Mouse (Mus musculus) spleen, adult 2 months (tissue): ENCODE measurements around the gene Lhcgr. TPM values are rescaled to one million over a fixed set of nuclear protein-coding genes. Genes with fewer than 3 reads are reported as not detected.
A peak's percentile ranks its signal among the peaks of the same experiment; 100 is the strongest.

Experiments
- DNase-seq, 2 experiments: peaks; one replicate each; pipeline versions ENCODE4 v3.0.0 to v3.0.0-alpha.2; 2012 to 2021; ENCODE audit warnings: low spot score in 2 of 2, low read depth in 1 of 2
- H3K27ac ChIP-seq: fragments of 200-500 bp; 2 replicates; pipeline ENCODE4 v1.5.1; 2012; ENCODE audit warnings: low read length, inconsistent platforms; ENCODE audit not compliant: insufficient read depth
- H3K27me3 ChIP-seq: fragments of 200-500 bp; 2 replicates; pipeline ENCODE4 v1.6.1; 2012; ENCODE audit warnings: mild to moderate bottlenecking, moderate library complexity, low read length, inconsistent platforms; ENCODE audit not compliant: control insufficient read depth, insufficient read depth
- H3K36me3 ChIP-seq: fragments of 200-500 bp; 2 replicates; pipeline ENCODE4 v1.6.1; 2012; ENCODE audit warnings: mild to moderate bottlenecking, low read length, inconsistent platforms; ENCODE audit not compliant: control insufficient read depth, insufficient read depth
- H3K4me1 ChIP-seq: fragments of 200-500 bp; 2 replicates; pipeline ENCODE4 v1.6.1; 2011; ENCODE audit warnings: inconsistent platforms; ENCODE audit not compliant: control insufficient read depth, insufficient read depth, insufficient read length
- H3K4me3 ChIP-seq: fragments of 200-500 bp; 2 replicates; pipeline ENCODE4 v1.5.1; 2011; ENCODE audit warnings: mild to moderate bottlenecking, inconsistent platforms; ENCODE audit not compliant: insufficient read depth, insufficient read length; ENCODE audit errors: extremely low read depth
- CTCF ChIP-seq: fragments of 200-500 bp; IDR thresholded peaks from 2 replicates; pipeline ENCODE4 v1.5.1; 2011; ENCODE audit warnings: mild to moderate bottlenecking, inconsistent platforms; ENCODE audit not compliant: insufficient read depth, insufficient read length, insufficient replicate concordance; ENCODE audit errors: extremely low read depth
- POLR2A ChIP-seq: fragments of 200-500 bp; IDR thresholded peaks from 2 replicates; pipeline ENCODE4 v1.6.1; 2011; ENCODE audit warnings: low read depth, low read length, inconsistent platforms
- WGBS: fragments of 180-500 bp; shearing (Covaris S2); methylation state at CpG from one replicate; pipeline ENCODE4 v1.1.7; 2018; 5-methylcytosine and 5-hydroxymethylcytosine counted together
- polyA plus RNA-seq: library from polyadenylated mRNA; depleted of rRNA; stranded (reverse); fragments of >200 nt; gene quantifications from 2 replicates; pipeline ENCODE4 v1.2.3, GENCODE M21; 2012

Gene Lhcgr
- polyA plus RNA-seq, 1 experiment, result 0.13 TPM

DNA sequence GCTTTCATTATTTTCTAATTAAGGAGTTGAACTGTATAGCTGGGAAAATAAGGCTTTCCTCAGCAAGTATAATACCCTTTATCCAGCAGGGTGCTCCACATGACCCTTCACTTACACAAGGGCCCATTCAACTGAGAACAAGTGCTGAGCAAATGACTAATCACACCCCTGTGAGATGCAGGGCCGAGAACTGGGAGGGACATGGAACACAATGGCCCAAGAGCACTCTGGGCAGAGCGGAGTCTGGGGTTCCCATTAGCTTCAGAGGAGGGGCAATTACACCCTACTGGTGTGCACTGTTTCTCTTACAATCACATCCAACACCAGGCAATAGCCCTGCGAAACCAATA lies 27.7 kb downstream of the Lhcgr start:
- no peak for DNase-seq
- 88% methylated on average over 3 of the region's 3 CpGs for WGBS
- Histone ChIP-seq H3K4me1 (no peaks in the 10 kb centered on the region; the same call in 1 of the 2 replicates), H3K27me3 (no peaks in the 10 kb centered on the region), H3K27ac (no peak overlapping the region), H3K36me3 (no peaks in the 10 kb centered on the region), H3K4me3 (no peak overlapping the region)
- TF ChIP-seq POLR2A (no peak), CTCF (no peak)

DNA sequence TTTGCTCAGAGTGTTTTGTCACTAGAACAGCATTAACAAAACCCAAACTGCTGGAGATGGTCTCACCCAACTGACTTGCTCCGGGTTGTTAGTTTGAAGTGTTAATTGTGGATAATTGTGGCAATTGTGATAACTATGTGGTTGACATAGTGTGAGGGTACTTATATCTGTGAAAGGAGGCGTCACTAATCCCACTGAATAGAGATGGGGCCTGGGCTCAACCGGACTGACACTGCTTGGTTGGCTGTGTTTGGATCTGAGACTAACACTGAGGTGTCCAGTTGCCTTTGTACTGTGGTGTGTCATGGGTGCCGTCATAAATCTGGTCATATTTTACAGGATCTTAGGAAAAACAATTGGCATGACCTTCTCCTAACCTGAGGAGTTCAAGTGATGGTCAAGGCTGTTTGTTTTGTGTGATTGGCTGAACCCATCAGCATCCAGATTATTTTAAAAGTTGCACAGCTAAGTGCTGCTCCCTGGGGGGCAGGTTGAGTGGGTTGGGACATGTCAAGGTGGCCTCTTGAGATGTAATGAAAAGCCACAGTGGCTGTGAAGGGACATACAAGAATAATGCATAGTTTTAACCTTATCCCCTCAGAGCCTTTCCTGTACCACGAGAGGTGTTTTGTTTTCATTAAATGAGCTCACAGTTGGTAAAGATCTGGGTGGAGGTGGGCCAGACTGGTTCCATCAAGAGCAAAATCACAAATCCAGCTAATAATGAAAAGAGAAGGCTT lies 28.2 kb downstream of the Lhcgr start:
- 88% methylated on average over 5 of the region's 5 CpGs for WGBS
- Histone ChIP-seq H3K4me3 (no peak overlapping the region), H3K36me3 (no peaks in the 10 kb centered on the region), H3K27me3 (no peaks in the 10 kb centered on the region), H3K27ac (no peak overlapping the region), H3K4me1 (no peaks in the 10 kb centered on the region; the same call in 1 of the 2 replicates)
- TF ChIP-seq POLR2A (no peak), CTCF (no peak)
- DNase-seq, result no peak

DNA sequence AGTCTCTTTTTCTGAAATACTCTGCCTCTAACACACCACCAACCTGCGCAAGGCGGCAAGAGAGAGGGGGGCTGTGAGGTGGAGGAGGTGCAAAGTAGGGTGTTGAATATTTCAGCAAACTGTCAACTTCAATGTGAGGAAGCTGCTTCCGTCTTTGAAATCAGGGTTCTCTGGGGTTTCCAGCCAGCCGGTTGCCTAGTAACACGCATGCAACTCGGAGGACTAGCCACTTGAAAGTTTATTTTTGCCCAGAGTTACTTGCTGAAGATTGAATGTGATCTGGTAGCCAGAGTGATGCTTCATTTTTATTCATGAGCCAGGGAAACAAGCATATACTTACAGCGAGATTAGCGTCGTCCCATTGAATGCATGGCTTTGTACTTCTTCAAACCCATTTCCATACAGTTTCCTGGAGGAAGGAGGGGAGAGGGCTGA lies 33.8 kb downstream of the Lhcgr start:
- DNase-seq, result peak in 1 of 2 experiments; percentile 27
- Histone ChIP-seq H3K36me3 (no peaks in the 10 kb centered on the region), H3K4me1 (peaks cover 4% of the 10 kb centered on the region), H3K27me3 (no peaks in the 10 kb centered on the region), H3K4me3 (no peak overlapping the region), H3K27ac (no peak overlapping the region)
- TF ChIP-seq POLR2A (no peak), CTCF (no peak)
- 34% methylated on average over 9 of the region's 9 CpGs for WGBS

DNA sequence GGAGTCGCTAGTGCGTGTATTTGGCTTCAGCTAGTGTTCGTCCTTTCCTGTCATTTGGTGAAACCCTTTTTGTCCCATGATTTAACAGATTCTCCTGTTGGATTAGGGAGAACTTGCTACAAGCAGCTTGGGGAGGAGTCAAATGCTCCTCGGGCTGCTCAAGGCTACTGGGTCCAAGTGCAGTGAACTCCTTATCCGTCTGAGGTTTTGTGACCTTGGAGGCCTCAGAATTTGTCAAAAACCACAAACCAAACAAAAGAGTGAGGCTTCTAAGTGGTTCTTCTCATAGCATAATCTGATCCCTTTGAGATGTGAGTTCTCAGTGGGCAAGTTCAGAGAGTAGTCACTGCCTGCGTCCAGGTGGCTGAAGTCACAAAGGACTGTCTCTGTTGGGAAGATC lies 36.0 kb downstream of the Lhcgr start:
- Histone ChIP-seq H3K36me3 (no peaks in the 10 kb centered on the region), H3K27me3 (no peaks in the 10 kb centered on the region), H3K4me3 (no peak overlapping the region), H3K27ac (no peak overlapping the region), H3K4me1 (peaks cover 4% of the 10 kb centered on the region)
- TF ChIP-seq CTCF, result no peak
- TF ChIP-seq POLR2A, result no peak
- no peak for DNase-seq
- 50% methylated on average over 6 of the region's 6 CpGs for WGBS

DNA sequence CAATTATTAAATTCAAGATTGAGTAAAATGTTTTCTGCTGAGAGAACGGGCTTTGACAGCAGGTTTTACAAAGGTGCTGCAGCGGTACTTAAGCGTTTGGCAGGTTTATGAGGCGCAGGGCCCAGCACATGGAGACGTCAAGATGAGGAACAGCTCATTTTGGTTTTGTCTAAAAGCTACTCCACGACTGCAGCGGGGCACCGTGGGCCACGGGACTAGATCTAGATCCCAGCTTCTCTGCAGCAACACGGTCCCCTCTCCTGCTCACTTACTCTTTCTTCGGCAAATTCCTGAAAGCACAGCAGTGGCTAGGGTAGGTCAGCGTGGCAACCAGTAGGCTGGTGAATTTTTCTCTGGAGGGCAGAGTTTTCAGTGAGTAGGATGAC lies 38.3 kb downstream of the Lhcgr start:
- Histone ChIP-seq H3K4me1 (peaks cover 4% of the 10 kb centered on the region; the same call in 1 of the 2 replicates), H3K27me3 (no peaks in the 10 kb centered on the region), H3K4me3 (no peak overlapping the region), H3K36me3 (no peaks in the 10 kb centered on the region), H3K27ac (no peak overlapping the region)
- no peak for DNase-seq
- WGBS, result 41% methylated on average over 12 of the region's 12 CpGs
- no peak for TF ChIP-seq CTCF
- no peak for TF ChIP-seq POLR2A

DNA sequence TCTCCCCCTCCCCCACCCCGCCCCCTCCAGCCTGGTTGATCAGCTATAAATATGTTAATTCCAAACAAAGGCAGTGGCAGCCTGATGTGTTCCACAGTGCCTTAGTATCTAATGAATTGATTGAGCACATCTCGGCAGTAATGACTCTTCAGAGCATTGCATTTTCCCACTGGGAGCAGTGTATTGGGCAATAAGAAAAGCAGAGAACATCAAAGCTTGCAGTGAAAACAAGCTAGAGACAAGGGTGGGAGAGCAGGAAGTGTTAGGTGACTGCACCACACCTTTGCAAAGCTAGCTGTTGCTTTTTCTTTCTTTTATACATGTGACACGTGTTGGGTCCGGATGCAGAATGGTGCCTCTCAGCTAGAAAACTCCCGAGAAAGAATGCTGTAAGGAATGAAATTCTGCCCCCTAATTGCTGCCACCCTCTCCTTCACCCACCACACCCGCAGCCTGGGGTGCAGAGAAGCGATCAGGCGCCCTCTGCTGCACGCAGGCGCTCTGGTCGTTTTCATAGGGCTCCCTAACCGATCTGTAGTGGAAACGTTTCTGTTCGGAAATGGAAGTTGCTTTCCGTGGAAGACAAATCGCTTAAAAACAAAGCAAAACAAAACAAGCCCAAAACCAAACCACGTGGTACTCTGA lies 38.8 kb downstream of the Lhcgr start:
- Histone ChIP-seq H3K4me3 (no peak overlapping the region), H3K36me3 (no peaks in the 10 kb centered on the region), H3K27me3 (no peaks in the 10 kb centered on the region), H3K4me1 (peaks cover 4% of the 10 kb centered on the region; the same call in 1 of the 2 replicates), H3K27ac (no peak overlapping the region)
- peak; percentile 43; the same call in 1 of the 2 replicates for TF ChIP-seq CTCF
- TF ChIP-seq POLR2A, result no peak
- peak; percentile 15 to 19 for DNase-seq
- WGBS, result 9% methylated on average over 17 of the region's 17 CpGs

DNA sequence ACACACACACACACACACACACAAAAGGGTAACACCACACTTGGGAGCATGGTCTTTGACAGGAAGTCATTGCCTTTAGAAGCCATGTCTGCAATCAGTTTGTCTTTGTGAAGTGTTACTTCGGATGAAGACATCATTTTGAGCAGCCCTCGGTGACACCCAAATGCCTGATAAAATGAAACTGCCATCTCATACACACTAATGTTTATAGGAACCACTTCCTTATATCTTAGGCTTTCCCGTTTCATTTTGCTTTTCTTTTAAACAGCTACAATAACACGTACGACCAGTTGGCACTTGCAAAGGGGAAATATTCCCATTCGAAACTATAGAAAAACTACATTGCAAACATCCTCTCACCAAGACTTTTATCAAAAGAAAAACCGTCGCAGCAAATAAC lies 42.1 kb downstream of the Lhcgr start:
- TF ChIP-seq POLR2A, result no peak
- TF ChIP-seq CTCF, result no peak
- H3K27ac ChIP-seq, result no peak overlapping the region
- DNase-seq, result no peak
- WGBS, result 63% methylated on average over 8 of the region's 8 CpGs
- H3K4me3 ChIP-seq, result no peak overlapping the region
- no peaks in the 10 kb centered on the region for H3K36me3 ChIP-seq
- H3K4me1 ChIP-seq, result no peaks in the 10 kb centered on the region
- H3K27me3 ChIP-seq, result no peaks in the 10 kb centered on the region
